Mouse (Mus musculus): ENCODE measurements around the gene Ap1s2. TPM values are rescaled to one million over a fixed set of nuclear protein-coding genes. Genes with fewer than 3 reads are reported as not detected.

Gene Ap1s2
- 2.7 and 3.0 TPM in 2 replicates for polyA plus RNA-seq (2012; rRNA removed)

DNA sequence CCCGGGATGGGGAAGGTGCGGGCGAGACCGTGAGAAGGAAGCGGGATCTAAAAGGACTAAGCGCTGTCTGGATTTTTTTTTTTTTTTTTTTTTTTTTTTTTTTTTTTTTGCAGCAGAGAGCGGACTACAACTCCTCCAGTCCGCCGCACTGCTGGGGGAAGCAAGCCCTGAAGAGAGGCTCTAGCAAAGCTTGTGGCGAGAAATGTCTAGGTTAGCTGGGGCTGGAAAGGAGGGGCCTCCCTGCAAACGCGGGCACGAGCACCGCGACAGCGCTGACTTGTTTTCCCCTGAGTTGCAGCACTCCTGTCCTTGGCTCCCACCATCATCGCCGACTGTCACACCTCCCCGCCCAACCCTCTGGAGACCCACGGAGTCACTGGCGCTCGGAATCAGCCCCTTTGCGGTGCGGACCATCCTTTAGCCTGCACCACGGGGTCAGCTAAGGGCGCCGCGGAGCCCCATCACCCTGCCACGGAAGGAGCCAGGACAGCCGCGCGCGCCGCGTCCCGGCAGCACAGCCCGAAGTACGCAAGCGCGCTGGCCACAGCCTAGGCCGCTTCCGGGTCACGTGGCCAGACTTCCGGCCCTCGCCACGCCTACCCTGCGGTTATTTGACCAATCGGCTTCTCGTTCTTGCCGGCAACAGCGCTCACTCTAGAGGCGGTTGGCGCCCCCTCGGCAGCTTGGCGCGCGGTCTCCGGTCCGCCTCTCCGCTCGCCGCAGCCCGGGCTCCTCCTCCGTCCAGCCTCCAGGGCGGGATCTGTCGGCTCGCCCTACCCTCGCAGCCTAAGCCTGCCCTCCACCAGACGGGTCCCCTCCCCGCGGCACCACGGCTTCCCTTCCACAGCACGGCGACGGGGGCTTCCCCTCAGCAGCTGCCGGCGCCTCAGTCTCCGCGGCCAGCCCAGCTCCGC, at the start of gene Ap1s2:
Gene Ap1s2 (plus strand): TSS at position 681 of the 914 bp plus-strand sequence.

DNA sequence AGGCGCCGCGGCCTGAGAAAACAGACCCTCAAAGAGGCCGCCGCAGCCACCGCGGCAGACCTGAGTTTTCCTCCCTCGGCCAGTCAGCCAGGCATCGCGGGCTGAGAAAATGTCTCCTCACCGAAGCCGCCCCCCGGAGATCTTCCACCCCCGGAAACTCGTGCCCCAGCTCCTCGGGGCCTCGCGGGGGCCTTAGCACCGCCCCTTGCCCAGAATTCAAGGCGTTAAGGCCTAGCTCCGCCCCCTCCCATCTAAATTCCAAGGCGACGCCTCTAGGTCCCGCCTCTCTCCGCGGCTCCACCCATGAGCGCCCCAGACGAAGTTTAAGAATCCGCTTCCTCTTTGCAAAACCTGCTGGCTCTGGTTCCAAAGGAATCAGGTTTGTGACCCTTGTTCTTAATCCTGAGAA, 49.7 kb downstream of the Ap1s2 start, which contains the start of gene Zrsr2:
Gene Zrsr2 (minus strand): TSS at position 195 of the 409 bp plus-strand sequence.

Other genes starting within 250 kb of the Ap1s2 start
- 0.03 TPM in 1 of 2 replicates, not detected in the other for gene Rnf138rt1, start 147.7 kb upstream of the Ap1s2 start, polyA plus RNA-seq (2012; rRNA removed)
- 7.9 and 8.3 TPM in 2 replicates for gene Zrsr2, start 49.6 kb downstream of the Ap1s2 start, polyA plus RNA-seq (2012; rRNA removed)
- gene Car5b, start 119.0 kb downstream of the Ap1s2 start, polyA plus RNA-seq (2012; rRNA removed): 0.27 and 0.30 TPM in 2 replicates
- gene Siah1b, start 167.5 kb downstream of the Ap1s2 start, polyA plus RNA-seq (2012; rRNA removed): 7.5 and 7.7 TPM in 2 replicates
- gene Cltrn, start 179.8 kb downstream of the Ap1s2 start, polyA plus RNA-seq (2012; rRNA removed): 1.6 and 2.8 TPM in 2 replicates
- gene Ace2, start 230.3 kb downstream of the Ap1s2 start, polyA plus RNA-seq (2012; rRNA removed): 0.26 and 0.54 TPM in 2 replicates

Data from liver, embryonic 18 days (tissue).